In the genomic region with DNA sequence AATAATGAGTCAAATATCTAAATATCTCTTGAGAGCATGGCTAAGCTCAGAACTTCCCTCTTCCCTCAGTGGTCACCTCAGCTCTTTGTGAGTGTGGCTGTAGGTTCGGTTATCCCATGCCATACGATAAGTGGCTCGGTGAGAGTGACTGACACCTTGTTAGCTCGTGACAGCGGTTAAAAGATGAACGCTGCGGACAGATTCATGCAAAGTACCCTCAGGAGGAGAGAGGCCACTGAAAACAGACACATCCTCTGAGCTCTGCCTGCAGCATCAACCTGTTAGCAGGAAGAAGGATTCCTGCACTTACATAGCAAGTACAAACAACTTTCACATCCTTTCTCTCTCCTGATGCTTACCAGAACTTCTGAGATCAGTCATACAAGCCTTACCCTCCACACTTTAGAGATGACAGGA, we compare ENCODE assay signal across 14 mouse cellular contexts.
DNase-seq lines count a peak whose midpoint lies in the region; ATAC-seq and TF ChIP-seq lines count a peak whose summit lies in the region.
"Had no signal": no experiment of that assay in that cellular context is flagged by ENCODE, and none has a peak within 500 bp of the region (broad histone marks: within the 10 kb centered on the region; RNA-seq: fewer than 3 reads in every experiment).

No protein-coding gene starts in this region.

- H3K36me3 ChIP-seq in heart, embryonic 13.5 days, result no peaks in the 10 kb centered on the region
- H3K36me3 ChIP-seq in liver, embryonic 12.5 days, result no peaks in the 10 kb centered on the region
- no peaks in the 10 kb centered on the region for H3K36me3 ChIP-seq in small intestine, adult 2 months (ENCODE audit: control insufficient read depth, insufficient read depth, low read length)
- H3K36me3 ChIP-seq in midbrain, postnatal 0 days (ENCODE audit: insufficient read depth, low read length), result no peaks in the 10 kb centered on the region
- H3K36me3 ChIP-seq: embryonic facial prominence, embryonic 12.5 days; forebrain, embryonic 12.5 days had no signal

- 0 out of 2 replicates have a peak, but pooled peaks cover 3% of the 10 kb centered on the region for H3K27me3 ChIP-seq in heart, embryonic 13.5 days (replicated peaks)
- no peaks in the 10 kb centered on the region for H3K27me3 ChIP-seq in liver, embryonic 12.5 days (replicated peaks)
- H3K27me3 ChIP-seq in small intestine, adult 2 months (ENCODE audit: control insufficient read depth, insufficient read depth, low read length), result no peaks in the 10 kb centered on the region
- H3K27me3 ChIP-seq in midbrain, postnatal 0 days (ENCODE audit: insufficient read depth, low read length), result no peaks in the 10 kb centered on the region
- H3K27me3 ChIP-seq: embryonic facial prominence, embryonic 12.5 days; forebrain, embryonic 12.5 days had no signal

- intact Hi-C loops in heart, postnatal 36 days (cut with DNase I), result no loop called here

- TF ChIP-seq CTCF in small intestine, adult 2 months (IDR thresholded peaks at IDR 0.05; ENCODE audit: extremely low read depth, insufficient read length, insufficient replicate concordance, low read depth, low read length), result no peak
- no peak for TF ChIP-seq CTCF in midbrain, postnatal 0 days (IDR thresholded peaks at IDR 0.05)

- peak overlapping the region; percentile 19; the same call in 1 of the 2 replicates for H3K4me2 ChIP-seq in heart, embryonic 13.5 days
- H3K4me2 ChIP-seq in liver, embryonic 12.5 days, result peak overlapping the region; percentile 27; the same call in 1 of the 2 replicates
- no peak overlapping the region for H3K4me2 ChIP-seq in midbrain, postnatal 0 days (ENCODE audit: low read depth, low read length, poor library complexity, severe bottlenecking)
- H3K4me2 ChIP-seq: embryonic facial prominence, embryonic 12.5 days; forebrain, embryonic 12.5 days; lung, embryonic 14.5 days had no signal

- H3K4me3 ChIP-seq in heart, embryonic 13.5 days, result no peak overlapping the region
- no peak overlapping the region; the same call in 1 of the 2 replicates for H3K4me3 ChIP-seq in liver, embryonic 12.5 days
- no peak overlapping the region for H3K4me3 ChIP-seq in small intestine, adult 2 months (ENCODE audit: low read depth, low read length)
- H3K4me3 ChIP-seq in midbrain, postnatal 0 days (ENCODE audit: low read depth, low read length), result no peak overlapping the region
- H3K4me3 ChIP-seq: embryonic facial prominence, embryonic 12.5 days; forebrain, embryonic 12.5 days had no signal

- DNase-seq in heart, postnatal 36 days, result no peak
- peak; percentile 76 for DNase-seq in CD4-positive helper T cell, adult 2 months (ENCODE audit: low read depth, low spot score)
- no peak for DNase-seq in retina, embryonic 14.5 days (ENCODE audit: low spot score)
- DNase-seq in midbrain, postnatal 0 days (ENCODE audit: low spot score), result no peak
- no peak for DNase-seq in adrenal gland, adult 18-20 months (ENCODE audit: low spot score in 2 of 2)
- DNase-seq: cerebellum, postnatal 14 days; gastrocnemius, postnatal 36 days; kidney, postnatal 4 days had no signal

- no peak for TF ChIP-seq POLR2A in small intestine, adult 2 months (IDR thresholded peaks at IDR 0.05; ENCODE audit: low read depth, low read length)

- 20% methylated on average over 7 of the region's 7 CpGs for WGBS in heart, embryonic 13.5 days
- 20% methylated on average over 7 of the region's 7 CpGs for WGBS in liver, embryonic 12.5 days (ENCODE audit: insufficient replicate concordance)
- 78% methylated on average over 7 of the region's 7 CpGs for WGBS in small intestine, adult 2 months
- WGBS in midbrain, postnatal 0 days, result 83% methylated on average over 7 of the region's 7 CpGs

- no peak overlapping the region for H3K27ac ChIP-seq in heart, embryonic 13.5 days (replicated peaks)
- H3K27ac ChIP-seq in liver, embryonic 12.5 days, result no peak overlapping the region
- 0 out of 2 replicates have a peak overlapping the region, but pooled peaks have one; percentile 27 for H3K27ac ChIP-seq in small intestine, adult 2 months (ENCODE audit: insufficient read depth, low read depth, low read length)
- H3K27ac ChIP-seq in midbrain, postnatal 0 days (ENCODE audit: low read depth, low read length), result no peak overlapping the region
- H3K27ac ChIP-seq: embryonic facial prominence, embryonic 12.5 days; forebrain, embryonic 12.5 days had no signal

- no peak for ATAC-seq in heart, embryonic 13.5 days (ENCODE audit: extremely low read depth, insufficient number of reproducible peaks, low FRiP score, low TSS enrichment)
- no peak for ATAC-seq in liver, embryonic 12.5 days
- ATAC-seq in midbrain, postnatal 0 days (ENCODE audit: low FRiP score), result no peak

- H3K9ac ChIP-seq in heart, embryonic 13.5 days, result no peak overlapping the region
- no peak overlapping the region for H3K9ac ChIP-seq in liver, embryonic 12.5 days
- no peak overlapping the region for H3K9ac ChIP-seq in midbrain, postnatal 0 days (replicated peaks; ENCODE audit: low read length, poor library complexity, severe bottlenecking)
- H3K9ac ChIP-seq: embryonic facial prominence, embryonic 12.5 days; forebrain, embryonic 12.5 days; lung, embryonic 14.5 days had no signal

- H3K4me1 ChIP-seq in heart, embryonic 13.5 days, result peaks cover 25% of the 10 kb centered on the region
- H3K4me1 ChIP-seq in liver, embryonic 12.5 days, result peaks cover 23% of the 10 kb centered on the region
- peaks cover 14% of the 10 kb centered on the region for H3K4me1 ChIP-seq in small intestine, adult 2 months (ENCODE audit: control insufficient read depth, insufficient read depth, insufficient read length, low read length)
- no peaks in the 10 kb centered on the region for H3K4me1 ChIP-seq in midbrain, postnatal 0 days (ENCODE audit: insufficient read depth, low read length)
- H3K4me1 ChIP-seq: forebrain, embryonic 12.5 days had no signal

- no peaks in the 10 kb centered on the region for H3K9me3 ChIP-seq in heart, embryonic 13.5 days
- H3K9me3 ChIP-seq in liver, embryonic 12.5 days (replicated peaks), result no peaks in the 10 kb centered on the region
- H3K9me3 ChIP-seq in midbrain, postnatal 0 days (ENCODE audit: low read length), result no peaks in the 10 kb centered on the region
- H3K9me3 ChIP-seq: embryonic facial prominence, embryonic 12.5 days; forebrain, embryonic 12.5 days had no signal
